In the genomic region with DNA sequence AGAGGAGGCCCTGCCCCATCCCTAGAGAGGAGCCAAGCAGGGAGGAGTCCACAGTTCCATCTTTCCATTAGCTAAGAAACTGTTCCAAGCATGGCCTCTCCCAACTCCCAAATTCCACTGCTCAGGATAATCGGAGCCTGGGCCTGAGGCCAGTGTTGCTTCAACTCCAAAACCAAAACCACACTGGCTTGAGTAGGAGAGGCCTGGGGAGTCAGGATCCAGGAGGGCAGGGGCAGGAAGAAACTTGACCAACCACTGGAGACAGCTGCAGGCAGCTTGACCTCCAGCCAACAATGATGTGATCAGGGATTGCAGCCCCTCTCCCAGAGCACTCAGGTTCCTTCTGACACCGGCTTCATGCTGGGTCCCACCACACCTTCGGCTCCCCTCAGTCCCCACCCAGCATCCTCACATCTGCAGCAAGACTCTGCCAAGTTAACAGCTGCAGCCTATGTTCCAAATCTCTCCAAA, we compare ENCODE assay signal across 14 mouse cellular contexts.
DNase-seq lines count a peak whose midpoint lies in the region; ATAC-seq and TF ChIP-seq lines count a peak whose summit lies in the region.
"Had no signal": no experiment of that assay in that cellular context is flagged by ENCODE, and none has a peak within 500 bp of the region (broad histone marks: within the 10 kb centered on the region; RNA-seq: fewer than 3 reads in every experiment).

No protein-coding gene starts in this region.

- WGBS in embryonic facial prominence, embryonic 13.5 days = 70% methylated on average over 3 of the region's 3 CpGs
- WGBS in embryonic facial prominence, embryonic 10.5 days = 86% methylated on average over 3 of the region's 3 CpGs
- 65% methylated on average over 3 of the region's 3 CpGs for WGBS in heart, embryonic 16.5 days

- peaks cover 30% of the 10 kb centered on the region for H3K4me1 ChIP-seq in embryonic facial prominence, embryonic 13.5 days
- H3K4me1 ChIP-seq in embryonic facial prominence, embryonic 10.5 days = peaks cover 5% of the 10 kb centered on the region; the same call in 1 of the 2 replicates
- H3K4me1 ChIP-seq in heart, embryonic 16.5 days (ENCODE audit: control insufficient read depth, insufficient read depth, low read length) = peaks cover 15% of the 10 kb centered on the region

- no peak for TF ChIP-seq CTCF in gastrocnemius, adult 2 months (IDR thresholded peaks at IDR 0.05)

- no peak for DNase-seq in embryonic facial prominence, embryonic 10.5 days (ENCODE audit: low spot score)
- peak; percentile 81 for DNase-seq in gastrocnemius, adult 2 months
- peak; percentile 38 to 69 for DNase-seq in lung, postnatal 4 days
- DNase-seq in left cerebral cortex, adult 18-20 months (ENCODE audit: low spot score in 2 of 2) = no peak
- no peak for DNase-seq in thymus, postnatal 10 days (ENCODE audit: low spot score in 2 of 2)
- no peak for DNase-seq in layer of hippocampus, postnatal 25 days (ENCODE audit: extremely low spot score in 1 of 2, low spot score in 1 of 2)
- DNase-seq: cerebellum, postnatal 10 days; right cerebral cortex, postnatal 14 days had no signal

- H3K36me3 ChIP-seq in embryonic facial prominence, embryonic 13.5 days = no peaks in the 10 kb centered on the region
- no peaks in the 10 kb centered on the region for H3K36me3 ChIP-seq in embryonic facial prominence, embryonic 10.5 days (replicated peaks)
- no peaks in the 10 kb centered on the region for H3K36me3 ChIP-seq in heart, embryonic 16.5 days (ENCODE audit: control insufficient read depth, insufficient read depth)

- H3K4me2 ChIP-seq in embryonic facial prominence, embryonic 13.5 days = no peak overlapping the region
- no peak overlapping the region for H3K4me2 ChIP-seq in heart, embryonic 16.5 days (ENCODE audit: low read depth, low read length)
- H3K4me2 ChIP-seq: hindbrain, embryonic 14.5 days had no signal

- no peak overlapping the region for H3K4me3 ChIP-seq in embryonic facial prominence, embryonic 13.5 days
- H3K4me3 ChIP-seq in embryonic facial prominence, embryonic 10.5 days = no peak overlapping the region
- no peak overlapping the region for H3K4me3 ChIP-seq in gastrocnemius, adult 2 months
- no peak overlapping the region for H3K4me3 ChIP-seq in heart, embryonic 16.5 days (ENCODE audit: low read length)

- H3K27me3 ChIP-seq in embryonic facial prominence, embryonic 13.5 days = no peaks in the 10 kb centered on the region
- 0 out of 2 replicates have a peak, but pooled peaks cover 7% of the 10 kb centered on the region for H3K27me3 ChIP-seq in embryonic facial prominence, embryonic 10.5 days (replicated peaks; ENCODE audit: low read depth, poor library complexity, severe bottlenecking)
- no peaks in the 10 kb centered on the region for H3K27me3 ChIP-seq in heart, embryonic 16.5 days (ENCODE audit: control insufficient read depth, insufficient read depth, low read length)
- H3K27me3 ChIP-seq: Patski had no signal

- ATAC-seq in embryonic facial prominence, embryonic 13.5 days (ENCODE audit: insufficient number of reproducible peaks, insufficient read depth, low FRiP score, low TSS enrichment, low read depth) = no peak
- ATAC-seq in heart, embryonic 16.5 days (replicated peaks; ENCODE audit: extremely low read depth, insufficient read depth, low FRiP score) = peak; percentile 49; the same call in 1 of the 2 replicates
- ATAC-seq: Patski had no signal

- no peak overlapping the region for H3K9ac ChIP-seq in embryonic facial prominence, embryonic 13.5 days
- H3K9ac ChIP-seq in heart, embryonic 16.5 days (ENCODE audit: low read length) = no peak overlapping the region
- H3K9ac ChIP-seq: hindbrain, embryonic 14.5 days had no signal

- H3K9me3 ChIP-seq in embryonic facial prominence, embryonic 13.5 days = no peaks in the 10 kb centered on the region
- H3K9me3 ChIP-seq in embryonic facial prominence, embryonic 10.5 days = no peaks in the 10 kb centered on the region
- H3K9me3 ChIP-seq in heart, embryonic 16.5 days (replicated peaks; ENCODE audit: control insufficient read depth, low read length) = no peaks in the 10 kb centered on the region

- peak overlapping the region; percentile 41; the same call in 1 of the 2 replicates for H3K27ac ChIP-seq in embryonic facial prominence, embryonic 13.5 days
- H3K27ac ChIP-seq in embryonic facial prominence, embryonic 10.5 days (replicated peaks) = no peak overlapping the region; the same call in 1 of the 2 replicates
- H3K27ac ChIP-seq in gastrocnemius, adult 2 months = peak overlapping the region; percentile 57
- peak overlapping the region; percentile 24; the same call in 1 of the 2 replicates for H3K27ac ChIP-seq in heart, embryonic 16.5 days (ENCODE audit: low read length)
- H3K27ac ChIP-seq: hindbrain, embryonic 14.5 days; kidney, postnatal 0 days; macrophage had no signal

- intact Hi-C loops in gastrocnemius, adult 2 months (cut with DNase I) = no loop called here

Comparison
In these comparisons a context has a peak if more than half of its experiments do, and no peak if none do; other contexts are left out.
1. DNase-seq: peak in gastrocnemius, adult 2 months (single experiment) and lung, postnatal 4 days (2 of 2); none in embryonic facial prominence, embryonic 10.5 days (single experiment), left cerebral cortex, adult 18-20 months (0 of 2), thymus, postnatal 10 days (0 of 2) and layer of hippocampus, postnatal 25 days (0 of 2).